ENCODE assay signal across 9 mouse cellular contexts in genomic region chr2:136670539-136671271, GRCm38 (mm10). TPM values are rescaled to one million over a fixed set of nuclear protein-coding genes. Genes with fewer than 3 reads are reported as not detected.
DNase-seq lines count a peak whose midpoint lies in the region; ATAC-seq and TF ChIP-seq lines count a peak whose summit lies in the region.
"Had no signal": no experiment of that assay in that cellular context is flagged by ENCODE, and none has a peak within 500 bp of the region (broad histone marks: within the 10 kb centered on the region; RNA-seq: fewer than 3 reads in every experiment).

No protein-coding gene starts in this region.

- TF ChIP-seq CTCF in gastrocnemius, adult 2 months (IDR thresholded peaks at IDR 0.05), result no peak

- H3K9ac ChIP-seq in midbrain, embryonic 12.5 days (replicated peaks), result no peak overlapping the region

- no peak overlapping the region for H3K4me2 ChIP-seq in midbrain, embryonic 12.5 days (replicated peaks)

- H3K4me3 ChIP-seq in gastrocnemius, adult 2 months, result no peak overlapping the region
- H3K4me3 ChIP-seq in midbrain, embryonic 12.5 days, result no peak overlapping the region

- intact Hi-C loops in gastrocnemius, adult 2 months (cut with DNase I), result no loop called here

- 0 out of 2 replicates have a peak, but pooled peaks have one; percentile 9 for ATAC-seq in midbrain, embryonic 12.5 days (ENCODE audit: low FRiP score, low read depth)

- WGBS in midbrain, embryonic 12.5 days, result 50% methylated on average over 9 of the region's 9 CpGs

- H3K36me3 ChIP-seq in midbrain, embryonic 12.5 days, result no peaks in the 10 kb centered on the region

- peak overlapping the region; percentile 16; the same call in 1 of the 2 replicates for H3K27ac ChIP-seq in gastrocnemius, adult 2 months
- 0 out of 2 replicates have a peak overlapping the region, but pooled peaks have one; percentile 25 for H3K27ac ChIP-seq in midbrain, embryonic 12.5 days (replicated peaks)
- H3K27ac ChIP-seq: kidney, postnatal 0 days had no signal

- peak; percentile 26 for DNase-seq in gastrocnemius, adult 2 months
- no peak for DNase-seq in gastrocnemius, adult 8-10 months (ENCODE audit: low spot score in 2 of 2)
- DNase-seq in cerebellum, adult 8-10 months, result peak; percentile 80
- peak; percentile 59 for DNase-seq in frontal cortex, postnatal 36 days (ENCODE audit: low spot score in 2 of 2)
- DNase-seq in lung, postnatal 4 days, result no peak
- DNase-seq in adrenal gland, adult 18-20 months (ENCODE audit: low spot score in 2 of 2), result no peak
- DNase-seq in ovary, postnatal 36 days (ENCODE audit: low spot score), result no peak

- no peaks in the 10 kb centered on the region for H3K9me3 ChIP-seq in midbrain, embryonic 12.5 days

- H3K4me1 ChIP-seq in midbrain, embryonic 12.5 days, result peaks cover 5% of the 10 kb centered on the region; the same call in 1 of the 2 replicates

- H3K27me3 ChIP-seq in midbrain, embryonic 12.5 days, result no peaks in the 10 kb centered on the region

RNA-seq across cellular contexts. Expression of gene Snap25, which starts 42.5 kb away (rescaled TPM):
- not detected for total RNA-seq in gastrocnemius, adult 2 months (2021)
- under 1 TPM in 3 of 4 experiments, not detected in 1; 0.29 to 0.38 (median 0.36) TPM for total RNA-seq in gastrocnemius, adult 8-10 months (2022)
- polyA plus RNA-seq in midbrain, embryonic 12.5 days (2016; fragmentation: Nextera tagmentation; extraction: Ambion mirVana), result 37.0 and 47.6 TPM in 2 replicates
- 10 to 100 TPM; 34.0 to 56.6 TPM for total RNA-seq in adrenal gland, adult 18-20 months (2021)

Comparison
In these comparisons a context has a peak if more than half of its experiments do, and no peak if none do; other contexts are left out.
1. DNase-seq: peak in gastrocnemius, adult 2 months (single experiment), cerebellum, adult 8-10 months (single experiment) and frontal cortex, postnatal 36 days (2 of 2); none in gastrocnemius, adult 8-10 months (0 of 2), lung, postnatal 4 days (0 of 2), adrenal gland, adult 18-20 months (0 of 2) and ovary, postnatal 36 days (single experiment).
2. RNA of gene Snap25, which starts 42.5 kb away (total RNA-seq): 34.0 to 56.6 TPM in adrenal gland, adult 18-20 months; 0.29 to 0.38 TPM in gastrocnemius, adult 8-10 months and not detected in gastrocnemius, adult 2 months; every median in the first group is over 10 times any median in the second.